19 mouse cellular contexts compared by ENCODE assay signal in genomic region chr13:81316581-81316980, GRCm38 (mm10).
DNase-seq lines count a peak whose midpoint lies in the region; ATAC-seq and TF ChIP-seq lines count a peak whose summit lies in the region.
"Had no signal": no experiment of that assay in that cellular context is flagged by ENCODE, and none has a peak within 500 bp of the region (broad histone marks: within the 10 kb centered on the region; RNA-seq: fewer than 3 reads in every experiment).

No protein-coding gene starts in this region.

- no peak overlapping the region; the same call in 1 of the 2 replicates for H3K9ac ChIP-seq in liver, adult 2 months (ENCODE audit: low read depth, low read length)
- no peak overlapping the region for H3K9ac ChIP-seq in liver, embryonic 11.5 days (ENCODE audit: low read depth, low read length)
- H3K9ac ChIP-seq in midbrain, embryonic 11.5 days (ENCODE audit: low read length): no peak overlapping the region
- H3K9ac ChIP-seq in midbrain, embryonic 16.5 days (ENCODE audit: low read depth, low read length): no peak overlapping the region

- no peak overlapping the region for H3K4me2 ChIP-seq in liver, embryonic 11.5 days
- no peak overlapping the region for H3K4me2 ChIP-seq in midbrain, embryonic 11.5 days
- no peak overlapping the region for H3K4me2 ChIP-seq in midbrain, embryonic 16.5 days (ENCODE audit: low read length)

- no peaks in the 10 kb centered on the region for H3K27me3 ChIP-seq in liver, adult 2 months (ENCODE audit: control insufficient read depth, insufficient read depth, low read length)
- no peaks in the 10 kb centered on the region for H3K27me3 ChIP-seq in liver, embryonic 11.5 days (replicated peaks; ENCODE audit: control insufficient read depth, insufficient read depth, low read length)
- no peaks in the 10 kb centered on the region for H3K27me3 ChIP-seq in midbrain, embryonic 11.5 days (ENCODE audit: control insufficient read depth, insufficient read depth, low read length)
- H3K27me3 ChIP-seq in midbrain, embryonic 16.5 days (ENCODE audit: control insufficient read depth, insufficient read depth, low read depth, low read length): no peaks in the 10 kb centered on the region
- H3K27me3 ChIP-seq: CH12.LX had no signal

- TF ChIP-seq POLR2A in liver, adult 2 months (IDR thresholded peaks at IDR 0.05; ENCODE audit: extremely low read depth, insufficient read depth, low read length): no peak

- TF ChIP-seq CTCF in liver, adult 2 months (IDR thresholded peaks at IDR 0.05; ENCODE audit: low read depth, low read length): no peak

- H3K9me3 ChIP-seq in liver, embryonic 11.5 days (ENCODE audit: control insufficient read depth, low read length): no peaks in the 10 kb centered on the region
- H3K9me3 ChIP-seq in midbrain, embryonic 11.5 days (ENCODE audit: control insufficient read depth, low read length): no peaks in the 10 kb centered on the region
- H3K9me3 ChIP-seq in midbrain, embryonic 16.5 days (replicated peaks; ENCODE audit: control insufficient read depth, low read length, poor library complexity, severe bottlenecking): no peaks in the 10 kb centered on the region
- H3K9me3 ChIP-seq: G1E had no signal

- peaks cover 10% of the 10 kb centered on the region for H3K4me1 ChIP-seq in liver, adult 2 months (ENCODE audit: control insufficient read depth, insufficient read depth, low read length)
- H3K4me1 ChIP-seq in liver, embryonic 11.5 days (replicated peaks; ENCODE audit: control insufficient read depth, insufficient read depth, low read length): no peaks in the 10 kb centered on the region
- no peaks in the 10 kb centered on the region for H3K4me1 ChIP-seq in midbrain, embryonic 11.5 days (ENCODE audit: control insufficient read depth, insufficient read depth, low read length)
- H3K4me1 ChIP-seq in midbrain, embryonic 16.5 days (ENCODE audit: control insufficient read depth, insufficient read depth, low read length): no peaks in the 10 kb centered on the region

- DNase-seq in liver, adult 2 months (ENCODE audit: extremely low read depth, low read depth, low spot score): peak; percentile 97
- DNase-seq in liver, embryonic 11.5 days (ENCODE audit: low spot score): no peak
- peak; percentile 28 for DNase-seq in midbrain, embryonic 11.5 days (ENCODE audit: low spot score, missing footprints)
- DNase-seq: adrenal gland, adult 2 months; adrenal gland, adult 8-10 months; adrenal gland, postnatal 10 days; adrenal gland, postnatal 14 days; adrenal gland, postnatal 25 days; adrenal gland, postnatal 36 days; B cell, adult 2 months; cerebellum, adult 11 months; cerebellum, adult 11-12 months; cerebellum, adult 18-20 months had no signal

- WGBS in liver, adult 2 months: 29% methylated on average over 4 of the region's 4 CpGs
- 75% methylated on average over 4 of the region's 4 CpGs for WGBS in liver, embryonic 11.5 days
- 78% methylated on average over 4 of the region's 4 CpGs for WGBS in midbrain, embryonic 11.5 days
- 82% methylated on average over 4 of the region's 4 CpGs for WGBS in midbrain, embryonic 16.5 days

- peak overlapping the region; percentile 59 for H3K27ac ChIP-seq in liver, adult 2 months (replicated peaks; ENCODE audit: insufficient read depth, low read depth, low read length)
- H3K27ac ChIP-seq in liver, embryonic 11.5 days (ENCODE audit: low read depth, low read length): no peak overlapping the region
- no peak overlapping the region for H3K27ac ChIP-seq in midbrain, embryonic 11.5 days (ENCODE audit: low read depth, low read length)
- H3K27ac ChIP-seq in midbrain, embryonic 16.5 days (ENCODE audit: low read length): no peak overlapping the region

- ATAC-seq in liver, embryonic 11.5 days (replicated peaks; ENCODE audit: low FRiP score): no peak
- no peak for ATAC-seq in midbrain, embryonic 11.5 days (ENCODE audit: low FRiP score)
- no peak for ATAC-seq in midbrain, embryonic 16.5 days
- ATAC-seq: activated CD4-positive, CD25-positive, alpha-beta regulatory T cell, adult 4 months; CD4-positive, CD25-positive, alpha-beta regulatory T cell, adult 4 months; Patski had no signal

- no peaks in the 10 kb centered on the region; the same call in 1 of the 2 replicates for H3K79me2 ChIP-seq in liver, adult 2 months (ENCODE audit: control insufficient read depth, insufficient read depth, low read length)

- H3K4me3 ChIP-seq in liver, adult 2 months (ENCODE audit: insufficient read depth, low read depth, low read length): no peak overlapping the region
- H3K4me3 ChIP-seq in liver, embryonic 11.5 days (ENCODE audit: low read depth, low read length): no peak overlapping the region
- H3K4me3 ChIP-seq in midbrain, embryonic 11.5 days (ENCODE audit: low read depth, low read length): no peak overlapping the region
- H3K4me3 ChIP-seq in midbrain, embryonic 16.5 days (ENCODE audit: low read depth, low read length): no peak overlapping the region

- H3K36me3 ChIP-seq in liver, adult 2 months (ENCODE audit: control insufficient read depth, insufficient read depth, low read length): no peaks in the 10 kb centered on the region
- no peaks in the 10 kb centered on the region for H3K36me3 ChIP-seq in liver, embryonic 11.5 days (ENCODE audit: control insufficient read depth, insufficient read depth, low read length)
- H3K36me3 ChIP-seq in midbrain, embryonic 11.5 days (ENCODE audit: control insufficient read depth, insufficient read depth, low read length): no peaks in the 10 kb centered on the region
- no peaks in the 10 kb centered on the region for H3K36me3 ChIP-seq in midbrain, embryonic 16.5 days (ENCODE audit: control insufficient read depth, insufficient read depth, low read length)
- H3K36me3 ChIP-seq: G1E had no signal
